Mouse (Mus musculus) spleen, postnatal 14 days (tissue): ENCODE measurements at regions not wholly inside any gene's neighbourhood (a gene's known extent, or its start where the extent isn't known, plus 50 kb on each side); places are given as distances from the start of the nearest gene placed in this dataset.

Experiments used
- DNase-seq, 2 experiments: peaks; one replicate each; pipeline ENCODE4 v3.0.0; 2021 to 2022; ENCODE audit warnings: low spot score in 2 of 2

DNA sequence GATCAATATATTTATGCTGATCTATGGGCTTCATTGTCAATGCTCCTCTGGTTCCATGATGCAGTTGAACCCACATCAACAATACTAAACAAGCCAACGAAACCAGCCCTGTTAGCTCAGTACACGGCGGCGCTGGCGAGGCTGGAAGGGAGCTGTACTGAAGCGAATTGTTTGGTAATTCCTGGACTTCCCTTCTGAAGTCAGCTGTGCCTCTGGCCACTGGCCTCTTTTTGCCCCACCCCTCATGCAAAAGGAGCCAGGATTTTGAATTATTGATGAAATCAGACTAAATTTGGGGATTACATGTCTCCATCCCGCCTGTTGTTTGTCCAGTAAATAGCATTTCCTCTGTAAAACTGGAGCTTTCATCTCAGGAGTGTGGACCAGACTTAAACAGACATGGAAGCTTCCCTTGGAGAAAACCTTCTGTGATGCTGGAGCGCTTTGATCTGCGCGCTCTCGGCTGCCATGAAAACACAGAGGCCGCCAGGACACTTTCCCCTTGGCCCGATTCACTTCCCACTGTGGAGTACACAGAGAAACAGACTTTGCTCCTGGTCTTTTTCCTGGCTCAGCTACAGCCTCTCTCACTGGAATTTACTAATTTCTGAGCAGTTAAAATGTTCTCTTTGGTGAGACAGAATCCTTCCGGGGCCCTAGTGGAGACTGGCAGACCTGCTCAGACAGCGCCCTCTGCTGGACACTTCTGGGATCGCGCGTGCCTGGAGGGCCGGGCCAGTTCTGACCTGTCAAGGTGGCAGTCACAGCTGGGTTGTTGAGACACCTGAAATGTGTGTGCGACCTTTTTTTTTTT, 412.9 kb upstream of the Gm6657 start:
- DNase-seq, result peak; percentile 59 to 79

DNA sequence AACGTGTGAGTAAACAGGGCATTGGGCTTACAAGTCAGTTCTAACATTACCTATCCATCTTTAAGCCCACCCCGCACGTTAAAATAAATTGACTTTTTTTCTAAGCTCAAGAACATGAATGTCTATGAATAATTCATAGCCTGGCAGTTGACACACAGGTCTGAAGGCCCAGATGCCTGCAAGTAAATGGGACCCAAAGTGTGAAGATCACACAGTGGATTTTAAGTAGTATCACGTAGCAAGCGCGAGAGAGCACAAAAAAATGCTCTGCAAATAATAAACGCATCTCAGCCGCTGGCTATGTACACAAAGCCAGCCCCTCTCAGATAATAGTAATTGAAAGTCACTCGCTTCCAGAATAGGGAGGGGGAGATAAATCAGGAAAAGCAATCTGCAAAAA, 410.1 kb upstream of the Gm6657 start:
- no peak for DNase-seq

DNA sequence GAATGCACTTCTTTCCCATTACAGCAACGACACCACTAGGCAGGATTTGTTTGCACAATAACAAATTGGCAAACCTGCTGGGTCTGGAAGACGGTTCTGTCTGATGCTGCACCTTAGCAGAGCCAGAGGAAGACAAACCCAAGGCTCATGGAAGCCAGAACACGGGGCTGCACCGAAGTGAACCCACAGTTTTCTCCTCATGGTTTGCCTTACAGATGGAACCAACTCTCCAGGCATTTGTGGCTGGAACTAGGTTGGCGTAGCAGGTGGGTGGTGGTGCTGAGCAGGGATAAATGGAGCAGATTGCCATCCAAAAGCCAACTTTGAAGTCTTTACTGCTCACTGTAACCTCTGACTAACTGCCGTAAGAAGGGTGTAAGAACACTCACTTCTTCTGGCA, 408.4 kb upstream of the Gm6657 start:
- no peak for DNase-seq

DNA sequence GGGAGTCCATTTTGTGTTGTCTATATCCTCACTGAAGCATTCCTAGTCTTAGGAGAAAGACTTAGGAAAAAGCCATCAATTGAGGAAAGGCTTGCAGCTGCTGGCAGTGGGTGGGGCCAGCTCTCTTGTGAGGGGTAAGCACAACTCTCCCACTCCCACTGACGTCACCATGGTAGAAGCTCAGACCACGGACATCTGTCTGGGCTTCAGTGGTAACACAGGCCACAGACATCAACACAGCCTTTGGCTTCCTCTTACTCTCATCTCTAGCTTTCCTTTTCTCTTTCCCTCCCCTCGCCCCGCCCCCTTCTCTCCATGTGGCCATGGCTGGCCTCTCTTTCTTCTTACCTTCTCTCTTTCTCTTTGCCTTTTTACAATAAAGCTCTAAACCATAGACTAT, 407.4 kb upstream of the Gm6657 start:
- DNase-seq, result no peak

DNA sequence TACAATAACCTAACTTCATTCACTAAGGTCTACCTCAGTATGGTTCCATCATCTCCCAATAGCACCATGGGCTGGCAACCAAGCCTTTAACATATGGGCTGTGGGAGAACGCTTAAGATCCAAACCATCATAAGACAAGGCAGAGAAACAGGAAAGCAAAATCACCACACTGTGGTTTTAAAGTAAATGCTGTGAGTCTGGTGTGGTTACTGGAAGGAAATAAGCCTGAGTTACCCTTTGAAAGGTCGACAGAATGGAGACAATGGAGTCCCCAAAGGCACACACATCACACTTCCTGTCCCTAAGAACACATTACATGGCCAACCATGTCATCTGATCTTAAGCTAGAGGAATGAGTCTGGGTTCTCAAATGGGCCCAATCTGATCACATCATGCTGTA, 405.8 kb upstream of the Gm6657 start:
- no peak for DNase-seq

DNA sequence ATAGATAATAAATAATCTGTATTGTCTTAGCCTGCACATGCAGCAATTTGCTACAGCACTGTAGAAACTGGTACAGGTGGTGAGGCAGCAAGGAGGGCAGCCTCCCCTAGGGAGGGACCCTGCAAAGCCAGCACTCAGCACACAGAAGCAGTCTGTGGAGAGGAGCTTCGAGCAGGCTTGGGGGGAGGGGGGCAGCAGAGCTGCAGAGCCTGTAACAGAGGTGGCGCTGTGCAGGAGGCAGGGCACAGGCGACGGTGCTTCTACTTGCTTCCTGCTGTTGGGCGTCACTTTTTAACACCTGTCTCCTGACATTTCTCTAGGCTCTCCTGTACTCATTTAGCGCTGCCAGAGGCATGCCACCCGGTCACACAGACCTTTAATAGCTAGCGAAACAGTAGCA, 404.6 kb upstream of the Gm6657 start:
- DNase-seq, result no peak

DNA sequence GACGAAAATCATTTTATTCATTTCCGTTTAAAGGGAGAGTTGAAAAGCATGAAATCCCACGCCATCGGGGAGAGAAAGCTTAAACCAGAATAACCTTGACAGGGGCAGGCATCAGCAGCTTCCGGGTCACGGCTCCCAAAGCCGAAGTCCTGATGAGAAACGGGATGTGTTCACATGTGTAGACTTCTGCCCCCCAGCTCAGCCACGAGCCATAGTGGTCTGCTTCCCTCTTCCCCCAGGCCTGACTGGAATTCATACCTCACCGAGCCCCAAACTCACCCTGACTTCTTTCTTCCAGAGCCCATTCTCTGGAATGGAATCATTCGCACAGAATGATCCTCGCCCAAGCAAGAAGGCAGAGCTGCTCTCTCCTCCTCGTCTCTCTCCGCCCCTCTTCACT, 404.2 kb upstream of the Gm6657 start:
- DNase-seq, result no peak

DNA sequence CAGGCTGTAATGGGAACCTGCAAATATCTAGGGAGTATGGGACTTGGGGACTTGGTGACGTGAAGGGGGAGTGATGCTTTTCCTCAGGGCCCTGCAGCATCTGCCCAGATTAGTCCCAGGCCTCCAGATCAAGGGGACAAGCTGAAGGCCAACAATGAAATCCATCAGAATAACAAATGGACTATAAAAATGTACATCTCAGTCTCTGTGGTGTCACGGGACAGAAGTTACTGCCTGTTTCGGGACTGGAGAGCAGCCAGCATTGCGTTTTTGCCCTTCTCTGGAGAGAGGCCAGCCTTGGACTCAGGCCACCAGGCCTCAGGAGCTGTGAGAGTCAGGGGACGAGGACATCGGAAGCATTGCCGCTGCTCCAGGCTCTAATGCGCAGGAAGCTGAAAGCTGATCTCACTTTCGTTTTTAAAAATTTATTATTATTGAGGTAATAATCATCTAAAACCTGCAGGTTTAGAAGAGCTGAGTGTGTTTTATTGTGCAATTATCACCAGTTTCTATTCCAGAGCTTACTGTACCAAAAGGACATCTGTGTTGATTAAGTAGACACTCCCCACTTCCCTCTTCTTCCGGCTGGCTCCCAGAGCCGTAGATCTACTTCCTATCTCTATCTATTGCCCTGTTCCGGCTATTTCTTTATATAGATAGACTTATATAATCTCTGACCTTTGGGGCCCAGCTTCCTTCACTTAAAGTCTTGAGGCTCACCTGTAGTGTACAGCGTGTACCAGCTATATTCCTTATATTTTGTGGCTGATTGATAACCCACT, 403.0 kb upstream of the Gm6657 start:
- no peak for DNase-seq

DNA sequence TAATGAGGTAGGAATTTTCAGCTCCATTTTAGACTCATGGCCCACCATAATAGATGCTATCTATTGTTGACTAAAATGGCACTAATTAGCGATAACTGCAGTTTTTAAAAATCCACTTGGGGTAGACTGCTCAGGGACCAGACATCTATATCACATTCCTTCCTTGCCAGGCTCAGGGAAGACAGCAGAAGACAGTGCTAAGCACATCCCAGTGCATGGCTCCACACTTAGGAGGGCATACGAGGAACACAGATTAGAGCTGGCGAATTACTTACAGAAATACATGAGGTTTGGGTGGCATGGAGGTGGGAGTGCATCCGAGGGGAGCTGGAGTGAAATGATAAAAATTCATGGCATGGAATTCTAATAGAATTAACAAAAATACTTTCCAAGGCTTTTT, 395.5 kb upstream of the Gm6657 start:
- no peak for DNase-seq

DNA sequence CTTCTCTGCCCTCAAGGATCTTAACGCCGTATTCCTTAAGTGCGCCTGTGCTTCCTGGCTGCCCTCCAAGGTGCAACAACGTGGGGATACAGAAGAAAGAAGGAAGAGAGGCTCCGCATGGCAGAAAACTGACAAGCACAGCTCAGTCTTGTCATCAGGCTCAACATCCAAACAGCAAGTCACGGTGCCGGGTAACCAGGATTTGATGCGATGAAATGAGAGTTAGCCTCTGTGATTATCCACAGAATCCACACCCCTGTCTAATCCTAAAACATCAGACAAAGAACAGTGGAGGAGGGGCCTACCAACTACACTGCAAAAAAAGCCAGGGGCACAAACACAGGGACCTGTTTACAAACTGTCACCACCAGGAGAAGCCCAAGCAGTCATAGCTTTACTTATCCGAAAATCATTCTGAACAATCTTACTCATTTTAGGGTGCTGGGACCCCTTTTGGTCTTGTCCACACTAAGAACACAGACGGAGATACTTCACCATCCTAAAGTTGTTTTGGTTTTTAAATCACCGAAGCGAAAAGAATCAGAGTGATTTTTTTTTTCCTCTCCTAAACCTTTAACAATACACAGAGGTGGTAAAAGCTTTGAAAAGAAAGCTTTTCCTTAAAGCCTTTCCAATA, 394.8 kb upstream of the Gm6657 start:
- DNase-seq, result no peak

DNA sequence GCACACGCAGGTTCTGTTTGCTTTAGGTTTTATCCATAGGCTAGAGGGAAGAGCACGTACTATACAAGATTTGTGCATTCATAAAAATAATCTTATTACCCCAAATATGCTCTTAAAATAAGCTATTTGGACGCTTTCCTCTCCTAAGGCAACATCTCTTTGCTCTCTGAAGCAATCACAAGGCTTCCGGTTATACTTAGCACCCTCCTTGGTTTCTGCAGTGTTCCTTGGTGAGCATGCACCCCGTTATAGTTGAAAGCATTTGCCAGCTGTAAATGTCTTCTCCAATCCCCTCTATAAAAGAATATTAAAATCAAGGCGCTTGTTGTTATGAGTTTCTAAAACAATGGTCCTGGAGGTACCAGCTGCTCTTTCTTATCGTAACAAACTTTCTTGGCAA, 386.4 kb upstream of the Gm6657 start:
- DNase-seq, result no peak

DNA sequence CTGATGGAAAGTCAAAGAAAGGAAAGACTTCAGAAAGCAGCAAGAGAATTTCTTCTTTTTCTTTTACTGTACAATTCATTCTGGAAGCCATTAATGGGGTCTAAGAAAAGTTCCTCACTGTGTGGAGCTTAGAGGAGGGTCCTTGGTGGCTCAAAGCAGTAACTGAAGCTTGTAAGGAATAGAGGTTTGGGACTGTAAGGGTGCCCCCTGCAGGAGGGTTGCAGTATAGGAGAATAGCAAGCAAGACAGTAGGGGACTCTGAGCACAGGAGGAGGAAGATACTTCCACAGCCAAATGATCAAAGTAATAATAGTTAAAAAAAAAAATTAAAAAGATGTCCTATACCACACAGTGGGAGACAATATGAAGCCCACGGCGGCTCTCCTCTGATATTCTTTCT, 382.8 kb upstream of the Gm6657 start:
- no peak for DNase-seq

DNA sequence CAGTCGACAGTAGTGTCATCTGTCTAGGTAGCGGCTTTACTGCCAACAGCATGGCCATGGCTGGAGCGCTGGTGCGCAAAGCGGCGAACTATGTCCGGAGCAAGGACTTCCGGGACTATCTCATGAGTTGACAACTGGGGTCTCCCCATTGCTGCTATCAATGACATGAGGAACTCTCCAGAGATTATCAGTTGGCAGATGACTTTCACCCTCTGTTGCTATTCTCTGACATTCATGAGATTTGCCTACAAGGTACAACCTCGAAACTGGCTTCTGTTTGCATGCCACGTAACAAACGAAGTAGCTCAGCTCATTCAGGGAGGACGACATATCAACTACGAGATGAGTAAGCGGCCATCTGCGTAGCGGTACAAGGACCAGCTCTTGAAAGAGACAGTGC, 374.6 kb upstream of the Gm6657 start:
- DNase-seq, result no peak

DNA sequence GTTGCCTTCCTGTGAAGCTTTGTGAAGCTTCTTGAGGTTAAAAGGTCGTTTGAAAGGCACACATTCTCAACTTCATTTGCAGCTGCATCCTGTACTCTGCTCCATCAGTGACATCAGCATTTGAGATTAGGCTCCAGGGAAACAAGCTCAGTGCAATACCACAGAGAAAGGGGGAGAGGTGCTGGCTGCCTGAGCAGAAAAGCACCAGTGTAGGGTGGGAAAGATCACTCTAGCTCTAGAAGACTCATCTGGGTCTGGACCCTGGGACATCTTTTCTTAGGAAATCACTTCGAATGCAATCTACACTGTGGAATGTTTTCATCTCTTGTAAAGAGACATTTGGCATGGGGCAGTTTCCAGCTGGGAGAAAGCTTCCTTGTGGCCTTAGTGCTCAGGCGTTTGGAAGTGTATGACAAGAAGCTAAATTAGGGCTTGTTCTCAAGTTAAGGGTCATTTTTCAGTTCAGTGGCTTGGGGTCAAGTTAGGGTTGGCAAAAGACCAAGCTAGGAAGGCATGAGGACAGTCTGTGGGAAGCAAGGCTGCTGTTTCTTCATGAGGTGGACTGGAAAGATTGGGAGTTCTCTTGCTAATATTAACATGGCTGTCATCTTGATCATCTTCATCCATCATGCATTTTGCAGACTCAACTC, 370.5 kb upstream of the Gm6657 start:
- DNase-seq, result no peak

DNA sequence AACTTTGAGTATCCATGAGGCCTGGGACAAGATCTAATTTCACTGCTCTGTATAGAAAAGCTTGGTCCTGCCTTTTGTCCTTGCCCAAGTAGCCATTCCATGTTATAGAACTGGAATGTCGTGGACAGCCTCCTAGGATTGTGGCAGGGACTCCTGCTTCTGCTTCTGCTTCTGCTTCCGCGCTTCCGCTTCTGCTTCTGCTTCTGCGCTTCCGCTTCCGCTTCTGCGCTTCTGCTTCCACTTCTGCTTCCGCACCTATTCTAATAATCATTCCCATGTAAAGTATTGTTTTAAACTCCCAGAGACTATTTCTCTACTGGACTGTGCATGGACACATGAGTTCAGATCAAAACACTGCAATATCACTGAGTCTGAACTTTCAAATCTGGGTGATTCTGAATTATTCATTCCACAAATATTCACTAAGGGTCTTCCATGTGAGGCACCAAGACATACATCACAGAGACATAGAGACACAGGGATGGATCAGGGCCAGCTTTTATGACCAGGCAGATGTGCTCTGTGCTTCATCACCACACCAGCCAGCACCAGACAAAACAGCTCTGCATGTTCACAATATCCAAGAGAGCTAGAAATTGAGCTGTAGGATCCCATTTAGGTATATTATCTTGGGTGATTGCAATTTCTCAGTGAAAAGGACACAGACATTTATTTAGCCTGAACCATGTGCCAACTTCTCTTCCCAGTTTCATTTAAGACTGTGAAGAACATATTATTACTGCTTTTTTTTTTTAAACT, 360.5 kb upstream of the Gm6657 start:
- DNase-seq, result no peak

DNA sequence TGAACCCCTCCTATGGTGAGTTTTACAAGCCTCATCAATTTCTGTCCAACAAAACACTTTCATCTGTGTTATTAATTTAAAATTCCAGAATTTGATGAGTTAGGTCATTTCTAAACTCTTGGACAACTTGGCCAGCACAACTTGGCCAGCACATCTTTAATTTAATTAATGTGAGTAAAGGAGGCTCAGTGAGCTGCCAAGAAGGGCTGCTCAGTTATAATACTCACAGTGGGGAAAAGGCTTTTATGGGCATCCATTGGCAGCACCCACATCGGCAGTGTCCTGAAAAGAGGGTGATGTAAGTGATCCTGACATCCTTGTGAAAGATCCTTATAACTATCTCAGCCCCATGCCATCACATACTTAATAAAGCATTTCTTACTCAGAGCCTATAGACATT, 359.2 kb upstream of the Gm6657 start:
- DNase-seq, result no peak

DNA sequence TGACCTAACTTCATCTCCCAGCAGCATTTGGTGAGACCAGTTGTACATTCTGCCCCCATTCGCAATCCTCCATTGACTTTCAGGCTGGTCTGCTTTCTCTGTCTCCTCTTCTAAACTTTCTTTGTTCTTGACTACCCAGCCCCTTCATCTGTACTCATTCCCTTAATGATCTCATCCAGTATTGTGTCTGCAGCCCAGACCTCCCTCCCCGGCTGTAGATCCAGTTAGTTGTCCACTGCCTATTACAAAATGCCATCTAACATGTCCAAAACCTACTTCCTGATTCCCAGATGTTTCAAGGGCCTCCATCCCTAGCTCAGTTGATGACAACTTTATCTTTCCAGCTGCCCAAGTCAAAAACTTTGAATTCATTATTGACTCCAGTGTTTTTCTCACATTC, 357.8 kb upstream of the Gm6657 start:
- DNase-seq, result no peak

DNA sequence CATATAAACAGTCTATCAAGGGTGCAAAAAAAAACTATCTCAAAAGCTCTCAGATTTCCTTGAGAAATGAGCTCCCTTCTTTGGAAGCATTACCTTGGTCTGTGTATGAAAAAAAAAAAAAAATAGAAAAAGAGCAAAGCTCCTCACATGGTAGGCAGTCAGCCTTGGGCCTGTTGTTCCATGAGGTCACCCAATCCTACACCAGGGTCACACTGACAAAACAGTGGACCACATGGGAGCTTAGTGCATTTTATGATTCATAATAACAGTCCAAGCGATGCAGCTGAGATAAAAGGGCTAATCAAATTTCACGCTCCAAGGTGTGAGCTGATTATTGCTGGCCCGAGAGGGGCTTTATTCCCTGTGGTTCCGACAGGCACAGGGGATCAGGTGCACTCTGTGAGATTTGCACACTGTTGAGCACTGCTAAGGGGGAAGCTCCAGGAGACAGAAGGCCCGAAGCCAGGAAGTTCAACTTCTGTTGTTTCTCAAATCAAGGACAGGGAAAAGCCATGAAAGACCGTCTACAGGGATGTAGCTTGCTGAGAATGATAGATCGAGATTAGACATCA, 352.1 kb upstream of the Gm6657 start:
- no peak for DNase-seq

DNA sequence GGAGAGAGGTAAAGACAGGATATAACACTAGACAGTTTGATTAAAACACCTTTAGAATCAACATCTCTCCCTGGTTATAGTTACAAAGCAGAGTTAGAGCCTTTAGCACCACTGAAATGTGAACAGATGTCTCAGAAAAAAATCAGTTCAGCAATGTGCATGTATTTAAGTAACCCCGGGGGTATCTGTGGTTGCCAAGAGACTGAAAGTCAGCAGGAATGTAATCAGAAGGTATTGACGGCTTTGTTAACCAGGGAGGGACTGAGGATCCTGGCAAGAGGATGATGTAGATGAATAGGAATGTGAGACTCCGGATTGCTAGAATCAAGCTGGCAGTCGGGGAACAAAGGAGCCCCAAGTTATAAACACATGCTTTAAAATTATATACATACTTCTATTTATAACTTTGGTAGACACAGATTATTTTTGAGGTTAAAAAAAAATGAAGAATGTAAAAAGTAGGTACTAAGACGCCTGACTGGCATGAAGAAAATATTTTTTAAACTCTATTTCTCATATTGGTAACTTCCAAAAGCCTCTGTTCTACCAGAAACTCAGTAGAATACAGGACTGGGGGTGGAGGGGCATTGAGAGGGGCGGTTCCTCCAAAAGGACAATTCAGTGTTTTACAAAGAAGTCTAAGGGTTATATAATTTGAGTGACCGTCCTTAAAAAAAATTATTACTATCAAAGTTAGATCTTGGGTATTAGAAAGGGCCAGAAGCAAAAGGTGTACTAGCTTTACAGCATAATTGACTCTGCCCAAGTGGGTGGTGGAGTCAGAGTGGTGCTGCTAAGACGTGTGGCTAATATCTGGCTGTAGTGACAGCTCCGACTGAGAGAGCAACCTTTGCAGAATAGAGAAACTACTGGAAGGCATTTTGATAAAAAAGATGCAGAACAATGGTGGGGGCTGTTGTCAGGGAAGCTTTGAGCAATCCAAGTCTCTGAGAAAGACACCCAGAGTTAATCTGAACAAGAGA, 341.2 kb upstream of the Gm6657 start:
- no peak for DNase-seq
